Comparison of ENCODE assay signal across 12 mouse cellular contexts in genomic region chr4:132524321-132524741, GRCm38 (mm10). TPM values are rescaled to one million over a fixed set of nuclear protein-coding genes. Genes with fewer than 3 reads are reported as not detected.
DNase-seq lines count a peak whose midpoint lies in the region; ATAC-seq and TF ChIP-seq lines count a peak whose summit lies in the region.
"Had no signal": no experiment of that assay in that cellular context is flagged by ENCODE, and none has a peak within 500 bp of the region (broad histone marks: within the 10 kb centered on the region; RNA-seq: fewer than 3 reads in every experiment).

No protein-coding gene starts in this region.

- peak; percentile 46 for TF ChIP-seq CTCF in intestine, postnatal 0 days (IDR thresholded peaks at IDR 0.05; ENCODE audit: low read depth)

- ATAC-seq in hindbrain, embryonic 16.5 days = no peak
- no peak for ATAC-seq in intestine, postnatal 0 days

- peak overlapping the region; percentile 29; the same call in 1 of the 2 replicates for H3K27ac ChIP-seq in hindbrain, embryonic 10.5 days
- H3K27ac ChIP-seq in hindbrain, embryonic 16.5 days (ENCODE audit: low read depth, low read length) = no peak overlapping the region
- peak overlapping the region; percentile 62 for H3K27ac ChIP-seq in intestine, postnatal 0 days (ENCODE audit: low read depth, low read length)

- no peaks in the 10 kb centered on the region for H3K27me3 ChIP-seq in hindbrain, embryonic 10.5 days (ENCODE audit: insufficient read depth, poor library complexity, severe bottlenecking)
- no peaks in the 10 kb centered on the region for H3K27me3 ChIP-seq in hindbrain, embryonic 16.5 days (replicated peaks; ENCODE audit: control insufficient read depth, insufficient read depth, low read length)
- H3K27me3 ChIP-seq in intestine, postnatal 0 days (replicated peaks; ENCODE audit: control insufficient read depth, insufficient read depth, low read length) = no peaks in the 10 kb centered on the region

- H3K4me3 ChIP-seq in hindbrain, embryonic 10.5 days = no peak overlapping the region
- no peak overlapping the region for H3K4me3 ChIP-seq in hindbrain, embryonic 16.5 days (ENCODE audit: low read length)
- H3K4me3 ChIP-seq in intestine, postnatal 0 days (ENCODE audit: low read depth, low read length) = no peak overlapping the region

- H3K9me3 ChIP-seq in hindbrain, embryonic 10.5 days = no peaks in the 10 kb centered on the region
- no peaks in the 10 kb centered on the region for H3K9me3 ChIP-seq in hindbrain, embryonic 16.5 days (ENCODE audit: control insufficient read depth, low read length)
- H3K9me3 ChIP-seq in intestine, postnatal 0 days (ENCODE audit: control insufficient read depth) = no peaks in the 10 kb centered on the region

- 18% methylated on average over 11 of the region's 11 CpGs for WGBS in hindbrain, embryonic 10.5 days
- 18% methylated on average over 11 of the region's 11 CpGs for WGBS in hindbrain, embryonic 16.5 days
- WGBS in intestine, postnatal 0 days = 21% methylated on average over 11 of the region's 11 CpGs

- H3K9ac ChIP-seq in hindbrain, embryonic 16.5 days (ENCODE audit: low read depth, low read length) = no peak overlapping the region
- peak overlapping the region; percentile 17; the same call in 1 of the 2 replicates for H3K9ac ChIP-seq in intestine, postnatal 0 days (ENCODE audit: low read depth, low read length)

- DNase-seq in hindbrain, embryonic 10.5 days (ENCODE audit: low spot score) = no peak
- DNase-seq in ovary, postnatal 14 days (ENCODE audit: low spot score) = peak; percentile 31
- DNase-seq in ovary, adult 18-20 months (ENCODE audit: low spot score) = no peak
- DNase-seq in testis, postnatal 14 days (ENCODE audit: low spot score) = peak; percentile 64
- no peak for DNase-seq in urinary bladder, adult 18-20 months (ENCODE audit: low spot score in 2 of 2)
- no peak for DNase-seq in layer of hippocampus, adult 9-11 months
- DNase-seq: cerebellum, adult 9-10 months; gastrocnemius, postnatal 14 days; kidney, adult 18-20 months; spleen, adult 18-20 months had no signal

- peaks cover 8% of the 10 kb centered on the region for H3K4me1 ChIP-seq in hindbrain, embryonic 10.5 days (replicated peaks)
- no peaks in the 10 kb centered on the region for H3K4me1 ChIP-seq in hindbrain, embryonic 16.5 days (ENCODE audit: control insufficient read depth, insufficient read depth, low read depth, low read length)
- H3K4me1 ChIP-seq in intestine, postnatal 0 days (replicated peaks; ENCODE audit: control insufficient read depth, insufficient read depth, low read length) = peaks cover 9% of the 10 kb centered on the region

- H3K4me2 ChIP-seq in hindbrain, embryonic 16.5 days (ENCODE audit: low read length) = no peak overlapping the region
- H3K4me2 ChIP-seq in intestine, postnatal 0 days (replicated peaks; ENCODE audit: low read depth) = peak overlapping the region; percentile 21; the same call in 1 of the 2 replicates

- H3K36me3 ChIP-seq in hindbrain, embryonic 10.5 days = peaks cover 8% of the 10 kb centered on the region
- no peaks in the 10 kb centered on the region; the same call in 1 of the 2 replicates for H3K36me3 ChIP-seq in hindbrain, embryonic 16.5 days (ENCODE audit: control insufficient read depth, insufficient read depth, low read length)
- H3K36me3 ChIP-seq in intestine, postnatal 0 days (ENCODE audit: control insufficient read depth, insufficient read depth) = no peaks in the 10 kb centered on the region

RNA-seq across cellular contexts. Expression of gene Atpif1, which starts 9.1 kb away (rescaled TPM):
- 1,033 and 1,169 TPM in 2 replicates for polyA plus RNA-seq in hindbrain, embryonic 10.5 days (2016; fragmentation: Nextera tagmentation; extraction: Ambion mirVana)
- 1,157 and 1,329 TPM in 2 replicates for polyA plus RNA-seq in hindbrain, embryonic 16.5 days (2015; fragmentation: Nextera tagmentation; extraction: Ambion mirVana)
- polyA plus RNA-seq in intestine, postnatal 0 days (2015; fragmentation: Nextera tagmentation; extraction: Ambion mirVana) = 1,746 and 1,835 TPM in 2 replicates

RNA-seq across cellular contexts. Expression of gene Dnajc8, which starts 11.0 kb away (rescaled TPM):
- polyA plus RNA-seq in hindbrain, embryonic 10.5 days (2016; fragmentation: Nextera tagmentation; extraction: Ambion mirVana) = 202 and 214 TPM in 2 replicates
- 130 and 138 TPM in 2 replicates for polyA plus RNA-seq in hindbrain, embryonic 16.5 days (2015; fragmentation: Nextera tagmentation; extraction: Ambion mirVana)
- 119 and 120 TPM in 2 replicates for polyA plus RNA-seq in intestine, postnatal 0 days (2015; fragmentation: Nextera tagmentation; extraction: Ambion mirVana)

RNA-seq across cellular contexts. Expression of gene Sesn2, which starts 14.0 kb away (rescaled TPM):
- 12.9 and 13.0 TPM in 2 replicates for polyA plus RNA-seq in hindbrain, embryonic 10.5 days (2016; fragmentation: Nextera tagmentation; extraction: Ambion mirVana)
- polyA plus RNA-seq in hindbrain, embryonic 16.5 days (2015; fragmentation: Nextera tagmentation; extraction: Ambion mirVana) = 13.3 and 14.6 TPM in 2 replicates
- polyA plus RNA-seq in intestine, postnatal 0 days (2015; fragmentation: Nextera tagmentation; extraction: Ambion mirVana) = 17.2 and 18.0 TPM in 2 replicates

RNA-seq across cellular contexts. Expression of gene Ptafr, which starts 39.5 kb away (rescaled TPM):
- 0.42 and 0.81 TPM in 2 replicates for polyA plus RNA-seq in hindbrain, embryonic 10.5 days (2016; fragmentation: Nextera tagmentation; extraction: Ambion mirVana)
- polyA plus RNA-seq in hindbrain, embryonic 16.5 days (2015; fragmentation: Nextera tagmentation; extraction: Ambion mirVana) = 0.39 and 0.48 TPM in 2 replicates
- polyA plus RNA-seq in intestine, postnatal 0 days (2015; fragmentation: Nextera tagmentation; extraction: Ambion mirVana) = 4.7 and 5.2 TPM in 2 replicates

Comparison
In these comparisons a context has a peak if more than half of its experiments do, and no peak if none do; other contexts are left out.
1. DNase-seq: peak in ovary, postnatal 14 days (single experiment) and testis, postnatal 14 days (single experiment); none in hindbrain, embryonic 10.5 days (single experiment), ovary, adult 18-20 months (single experiment), urinary bladder, adult 18-20 months (0 of 2) and layer of hippocampus, adult 9-11 months (single experiment).